Mouse (Mus musculus): Measurements from ENCODE around the gene Shisa3. TPM values are rescaled to one million over a fixed set of nuclear protein-coding genes. Genes with fewer than 3 reads are reported as not detected.

Shisa3 gene
- polyA plus RNA-seq, 1 experiment = not detected

- 82% methylated on average over 5 of the region's 5 CpGs for WGBS
Observed at GRCm38 (mm10) chr5:67654572-67654971, 46.9 kb downstream of the Shisa3 start.

GRCm38 (mm10) chr5:67655696-67656519 is 48.2 kb downstream of the Shisa3 start:
- WGBS = 91% methylated on average over 14 of the region's 14 CpGs
- no peak for TF ChIP-seq CTCF (IDR thresholded peaks at IDR 0.05; ENCODE audit: control insufficient read depth, insufficient read depth, low read length)
- no peak for TF ChIP-seq POLR2A (IDR thresholded peaks at IDR 0.05; ENCODE audit: borderline replicate concordance, control insufficient read depth, low read depth, low read length)
- no peaks in the 10 kb centered on the region for H3K4me1 ChIP-seq (ENCODE audit: control insufficient read depth, insufficient read depth, low read length)
- H3K4me3 ChIP-seq (replicated peaks; ENCODE audit: control insufficient read depth, low read depth, low read length) = no peak overlapping the region
- no peak overlapping the region for H3K27ac ChIP-seq (ENCODE audit: control insufficient read depth, insufficient read depth, low read depth, low read length, poor library complexity)

More at GRCm38 (mm10) chr5:67654572-67654971, 46.9 kb downstream of the Shisa3 start:
- H3K4me3 ChIP-seq (replicated peaks; ENCODE audit: control insufficient read depth, low read depth, low read length) = no peak overlapping the region
- H3K4me1 ChIP-seq (ENCODE audit: control insufficient read depth, insufficient read depth, low read length) = no peaks in the 10 kb centered on the region
- H3K27ac ChIP-seq (ENCODE audit: control insufficient read depth, insufficient read depth, low read depth, low read length, poor library complexity) = no peak overlapping the region
- TF ChIP-seq CTCF (IDR thresholded peaks at IDR 0.05; ENCODE audit: control insufficient read depth, insufficient read depth, low read length) (no peak), POLR2A (IDR thresholded peaks at IDR 0.05; ENCODE audit: borderline replicate concordance, control insufficient read depth, low read depth, low read length) (no peak)

- WGBS = 94% methylated on average over 13 of the region's 13 CpGs
- H3K4me1 ChIP-seq (ENCODE audit: control insufficient read depth, insufficient read depth, low read length) = no peaks in the 10 kb centered on the region
- H3K4me3 ChIP-seq (replicated peaks; ENCODE audit: control insufficient read depth, low read depth, low read length) = no peak overlapping the region
- TF ChIP-seq CTCF (IDR thresholded peaks at IDR 0.05; ENCODE audit: control insufficient read depth, insufficient read depth, low read length) (no peak), POLR2A (IDR thresholded peaks at IDR 0.05; ENCODE audit: borderline replicate concordance, control insufficient read depth, low read depth, low read length) (no peak)
- no peak overlapping the region for H3K27ac ChIP-seq (ENCODE audit: control insufficient read depth, insufficient read depth, low read depth, low read length, poor library complexity)
Observed at GRCm38 (mm10) chr5:67656821-67657259, 49.2 kb downstream of the Shisa3 start.

- Histone ChIP-seq H3K4me3 (replicated peaks; ENCODE audit: control insufficient read depth, low read depth, low read length) (no peak overlapping the region), H3K4me1 (ENCODE audit: control insufficient read depth, insufficient read depth, low read length) (no peaks in the 10 kb centered on the region), H3K27ac (ENCODE audit: control insufficient read depth, insufficient read depth, low read depth, low read length, poor library complexity) (no peak overlapping the region)
- TF ChIP-seq CTCF (IDR thresholded peaks at IDR 0.05; ENCODE audit: control insufficient read depth, insufficient read depth, low read length) (no peak), POLR2A (IDR thresholded peaks at IDR 0.05; ENCODE audit: borderline replicate concordance, control insufficient read depth, low read depth, low read length) (no peak)
- WGBS = 93% methylated on average over 9 of the region's 9 CpGs
Observed at GRCm38 (mm10) chr5:67659864-67660263, 52.2 kb downstream of the Shisa3 start.

- TF ChIP-seq POLR2A (IDR thresholded peaks at IDR 0.05; ENCODE audit: borderline replicate concordance, control insufficient read depth, low read depth, low read length) = no peak
- no peak for TF ChIP-seq CTCF (IDR thresholded peaks at IDR 0.05; ENCODE audit: control insufficient read depth, insufficient read depth, low read length)
- WGBS = 88% methylated on average over 6 of the region's 6 CpGs
- Histone ChIP-seq H3K4me3 (replicated peaks; ENCODE audit: control insufficient read depth, low read depth, low read length) (no peak overlapping the region), H3K4me1 (ENCODE audit: control insufficient read depth, insufficient read depth, low read length) (no peaks in the 10 kb centered on the region), H3K27ac (ENCODE audit: control insufficient read depth, insufficient read depth, low read depth, low read length, poor library complexity) (no peak overlapping the region)
Observed at GRCm38 (mm10) chr5:67662715-67663114, 55.0 kb downstream of the Shisa3 start.

- H3K27ac ChIP-seq (ENCODE audit: control insufficient read depth, insufficient read depth, low read depth, low read length, poor library complexity) = no peak overlapping the region
- WGBS = 64% methylated on average over 13 of the region's 13 CpGs
- H3K4me3 ChIP-seq (replicated peaks; ENCODE audit: control insufficient read depth, low read depth, low read length) = no peak overlapping the region
- no peak for TF ChIP-seq POLR2A (IDR thresholded peaks at IDR 0.05; ENCODE audit: borderline replicate concordance, control insufficient read depth, low read depth, low read length)
- no peak for TF ChIP-seq CTCF (IDR thresholded peaks at IDR 0.05; ENCODE audit: control insufficient read depth, insufficient read depth, low read length)
- H3K4me1 ChIP-seq (ENCODE audit: control insufficient read depth, insufficient read depth, low read length) = no peaks in the 10 kb centered on the region
Observed at GRCm38 (mm10) chr5:67669436-67669896, 61.8 kb downstream of the Shisa3 start.

- WGBS = 44% methylated on average over 6 of the region's 6 CpGs
- Histone ChIP-seq H3K4me1 (ENCODE audit: control insufficient read depth, insufficient read depth, low read length) (no peaks in the 10 kb centered on the region), H3K27ac (ENCODE audit: control insufficient read depth, insufficient read depth, low read depth, low read length, poor library complexity) (no peak overlapping the region), H3K4me3 (replicated peaks; ENCODE audit: control insufficient read depth, low read depth, low read length) (no peak overlapping the region)
- TF ChIP-seq POLR2A (IDR thresholded peaks at IDR 0.05; ENCODE audit: borderline replicate concordance, control insufficient read depth, low read depth, low read length) = no peak
- no peak for TF ChIP-seq CTCF (IDR thresholded peaks at IDR 0.05; ENCODE audit: control insufficient read depth, insufficient read depth, low read length)
Observed at GRCm38 (mm10) chr5:67670158-67670557, 62.5 kb downstream of the Shisa3 start.

DNA sequence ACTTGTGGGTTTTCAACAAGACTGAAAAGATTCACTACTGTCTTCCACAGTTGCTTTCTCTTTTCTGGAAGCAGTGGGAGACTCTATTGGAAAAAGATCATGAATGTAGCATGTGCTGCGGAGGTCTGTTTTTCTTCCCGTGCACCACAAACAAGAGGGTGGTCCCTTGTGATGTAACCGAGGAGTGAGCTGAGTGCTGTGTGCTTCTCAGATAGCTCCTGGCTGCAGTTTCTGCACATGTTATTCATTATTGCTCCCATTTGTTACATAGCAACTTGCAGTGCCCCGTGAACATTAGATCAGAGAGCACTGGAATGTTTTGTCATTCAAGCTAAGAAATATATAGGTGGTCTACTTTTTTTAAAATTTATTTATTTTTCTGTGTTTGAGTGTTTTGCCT is 65.3 kb downstream of the Shisa3 start:
- H3K27ac ChIP-seq (ENCODE audit: control insufficient read depth, insufficient read depth, low read depth, low read length, poor library complexity) = no peak overlapping the region
- 93% methylated on average over 4 of the region's 4 CpGs for WGBS
- no peaks in the 10 kb centered on the region for H3K4me1 ChIP-seq (ENCODE audit: control insufficient read depth, insufficient read depth, low read length)
- no peak overlapping the region for H3K4me3 ChIP-seq (replicated peaks; ENCODE audit: control insufficient read depth, low read depth, low read length)
- TF ChIP-seq POLR2A (IDR thresholded peaks at IDR 0.05; ENCODE audit: borderline replicate concordance, control insufficient read depth, low read depth, low read length) = no peak
- no peak for TF ChIP-seq CTCF (IDR thresholded peaks at IDR 0.05; ENCODE audit: control insufficient read depth, insufficient read depth, low read length)

Other genes with a start within 250 kb of the Shisa3 start
- gene Bend4, start 179.6 kb upstream of the Shisa3 start, polyA plus RNA-seq (2011; ENCODE audit: insufficient read depth, insufficient read length, low replicate concordance, missing spikeins) = 0.47 and 1.00 TPM in 2 replicates
- gene Atp8a1, start 239.6 kb downstream of the Shisa3 start, polyA plus RNA-seq (2011; ENCODE audit: insufficient read depth, insufficient read length, low replicate concordance, missing spikeins) = 26.7 and 36.1 TPM in 2 replicates

All from bone marrow, adult 2 months (tissue).